Comparison of ENCODE assay signal across 18 mouse cellular contexts in genomic region chr6:145904169-145904568, GRCm38 (mm10). TPM values are rescaled to one million over a fixed set of nuclear protein-coding genes. Genes with fewer than 3 reads are reported as not detected.
DNase-seq lines count a peak whose midpoint lies in the region; ATAC-seq and TF ChIP-seq lines count a peak whose summit lies in the region.
"Had no signal": no experiment of that assay in that cellular context is flagged by ENCODE, and none has a peak within 500 bp of the region (broad histone marks: within the 10 kb centered on the region; RNA-seq: fewer than 3 reads in every experiment).

No protein-coding gene starts in this region.

- TF ChIP-seq POLR2A in CH12.LX (IDR thresholded peaks at IDR 0.05; ENCODE audit: low read depth, low read length), result no peak

- no peaks in the 10 kb centered on the region for H3K79me2 ChIP-seq in CH12.LX (replicated peaks; ENCODE audit: control insufficient read depth, extremely low read depth, insufficient read depth, poor library complexity, severe bottlenecking)

- peaks cover 2% of the 10 kb centered on the region for H3K9me3 ChIP-seq in CH12.LX (replicated peaks; ENCODE audit: low read length)
- H3K9me3 ChIP-seq: embryonic facial prominence, embryonic 12.5 days; forebrain, embryonic 13.5 days; heart, embryonic 12.5 days; hindbrain, embryonic 15.5 days had no signal

- peaks cover 21 to 34% of the 10 kb centered on the region in 2 experiments for H3K4me1 ChIP-seq in CH12.LX (ENCODE audit: control insufficient read depth in 1 of 2, insufficient read depth in 2 of 2)
- H3K4me1 ChIP-seq: embryonic facial prominence, embryonic 12.5 days; forebrain, embryonic 13.5 days; hindbrain, embryonic 15.5 days had no signal

- H3K4me2 ChIP-seq in CH12.LX (ENCODE audit: insufficient read depth, low read depth, poor library complexity, severe bottlenecking), result peak overlapping the region; percentile 85; the same call in 1 of the 2 replicates
- H3K4me2 ChIP-seq: embryonic facial prominence, embryonic 12.5 days; forebrain, embryonic 13.5 days; heart, embryonic 12.5 days; hindbrain, embryonic 15.5 days had no signal

- H3K36me3 ChIP-seq in CH12.LX (replicated peaks in 1 of 2; ENCODE audit: control insufficient read depth in 1 of 2, insufficient read depth in 1 of 2, low read length in 1 of 2), result no peaks in the 10 kb centered on the region
- H3K36me3 ChIP-seq: embryonic facial prominence, embryonic 12.5 days; G1E; heart, embryonic 12.5 days; hindbrain, embryonic 15.5 days had no signal

- no peak overlapping the region for H3K4me3 ChIP-seq in CH12.LX (replicated peaks in 1 of 3; ENCODE audit: low read depth in 2 of 3, low read length in 2 of 3, poor library complexity in 1 of 3)
- H3K4me3 ChIP-seq: embryonic facial prominence, embryonic 12.5 days; forebrain, embryonic 13.5 days; heart, embryonic 12.5 days; hindbrain, embryonic 15.5 days had no signal

- TF ChIP-seq RAD21 in CH12.LX (IDR thresholded peaks at IDR 0.05; ENCODE audit: low read depth, low read length), result no peak

- DNase-seq in cerebellum, adult 18-20 months, result peak; percentile 19 to 23
- DNase-seq in cerebellum, postnatal 4 days (ENCODE audit: low spot score in 2 of 2), result no peak
- no peak for DNase-seq in CH12.LX (ENCODE audit: extremely low read depth)
- peak; percentile 20 for DNase-seq in cerebellum, adult 9-10 months
- DNase-seq in cerebellum, postnatal 25 days, result peak; percentile 19 to 34
- DNase-seq: adrenal gland, postnatal 10 days; forebrain, postnatal 0 days; gastrocnemius, postnatal 14 days; heart, postnatal 36 days; kidney, adult 8-10 months had no signal

- dilution Hi-C loops in CH12.LX (cut with MboI; ENCODE audit: extremely low pct_ligation_motif_present, extremely low pct_unique_long_range_greater_than_20kb, low sequenced_read_pairs), result no loop called here

- in situ Hi-C loops in CH12.LX (cut with MboI; ENCODE audit: low pct_ligation_motif_present, low pct_unique_long_range_greater_than_20kb, low sequenced_read_pairs), result no loop called here

- no peak overlapping the region for H3K27ac ChIP-seq in CH12.LX (ENCODE audit: insufficient read depth, low read depth)
- H3K27ac ChIP-seq: embryonic facial prominence, embryonic 12.5 days; forebrain, embryonic 13.5 days; hindbrain, embryonic 15.5 days had no signal

- no peak for TF ChIP-seq EP300 in CH12.LX (IDR thresholded peaks at IDR 0.05; ENCODE audit: low read length)

- no peak for TF ChIP-seq CTCF in CH12.LX (conservative IDR thresholded peaks at IDR 0.05 in 1 of 2, IDR thresholded peaks at IDR 0.05 in 1 of 2; ENCODE audit: low read depth in 2 of 2, low read length in 2 of 2)

- peak overlapping the region; percentile 54; the same call in 1 of the 2 replicates for H3K9ac ChIP-seq in CH12.LX (ENCODE audit: insufficient read depth, low read depth)
- H3K9ac ChIP-seq: embryonic facial prominence, embryonic 12.5 days; forebrain, embryonic 13.5 days; forebrain, postnatal 0 days; heart, embryonic 12.5 days; hindbrain, embryonic 15.5 days had no signal

- ATAC-seq in CD4-positive, CD25-positive, alpha-beta regulatory T cell, adult 4 months, result no peak
- ATAC-seq: forebrain, embryonic 13.5 days; forebrain, postnatal 0 days; inflammation-experienced regulatory T-cells, adult 6 months; intestine, postnatal 0 days had no signal

- no peaks in the 10 kb centered on the region for H3K27me3 ChIP-seq in CH12.LX (replicated peaks)
- H3K27me3 ChIP-seq: embryonic facial prominence, embryonic 12.5 days; forebrain, embryonic 13.5 days; heart, embryonic 12.5 days; hindbrain, embryonic 15.5 days had no signal

TF ChIP-seq in CH12.LX, 34 proteins besides CTCF, POLR2A, EP300 and RAD21:
- TF ChIP-seq PAX5 (IDR thresholded peaks at IDR 0.05; ENCODE audit: low read length) (no peak), IRF4 (IDR thresholded peaks at IDR 0.05; ENCODE audit: low read depth, low read length) (no peak), USF1 (IDR thresholded peaks at IDR 0.05; ENCODE audit: low read depth, low read length) (no peak), ZMIZ1 (IDR thresholded peaks at IDR 0.05; ENCODE audit: low read depth, low read length) (no peak), ELF1 (IDR thresholded peaks at IDR 0.05; ENCODE audit: low read depth, low read length) (no peak), ETS1 (conservative IDR thresholded peaks at IDR 0.05; ENCODE audit: low read depth, low read length) (no peak), SMC3 (IDR thresholded peaks at IDR 0.05; ENCODE audit: low read depth, low read length) (no peak), RCOR1 (conservative IDR thresholded peaks at IDR 0.05; ENCODE audit: low read depth, low read length) (no peak), TBP (conservative IDR thresholded peaks at IDR 0.05; ENCODE audit: low read depth, low read length) (no peak), ZNF384 (IDR thresholded peaks at IDR 0.05; ENCODE audit: low read depth, low read length) (no peak), BHLHE40 (IDR thresholded peaks at IDR 0.05; ENCODE audit: low read depth, low read length) (no peak), KAT2A (IDR thresholded peaks at IDR 0.05; ENCODE audit: insufficient replicate concordance, low read length) (no peak), TCF12 (IDR thresholded peaks at IDR 0.05; ENCODE audit: low read depth, low read length) (no peak), CHD2 (IDR thresholded peaks at IDR 0.05; ENCODE audit: low read length) (no peak), E2F4 (IDR thresholded peaks at IDR 0.05; ENCODE audit: insufficient replicate concordance, low read depth, low read length) (no peak), NRF1 (IDR thresholded peaks at IDR 0.05; ENCODE audit: low read depth, low read length) (no peak), JUN (IDR thresholded peaks at IDR 0.05; ENCODE audit: insufficient read depth, low read depth, low read length) (no peak), MAX (IDR thresholded peaks at IDR 0.05; ENCODE audit: low read length) (no peak), UBTF (IDR thresholded peaks at IDR 0.05; ENCODE audit: low read depth, low read length) (no peak)

RNA-seq across cellular contexts. Expression of gene Sspn, which starts 27.3 kb away (rescaled TPM):
- total RNA-seq in CH12.LX (2012; rRNA removed) (0.13 and 0.17 TPM in 2 replicates), CH12.LX (2014; rRNA removed) (0.04 and 0.08 TPM in 2 replicates)
- 0.14 and 0.22 TPM in 2 replicates for polyA plus RNA-seq in CH12.LX (2012; ENCODE audit: insufficient read length, low read depth)
- not detected for polyA plus RNA-seq in CD4-positive, CD25-positive, alpha-beta regulatory T cell, adult 4 months (2017; shearing (Covaris generic))
- polyA plus RNA-seq: G1E had no signal

RNA-seq across cellular contexts. Expression of gene Bhlhe41, which starts 38.8 kb away (rescaled TPM):
- total RNA-seq in CH12.LX (2012; rRNA removed), result 12.6 and 19.1 TPM in 2 replicates
- total RNA-seq in CH12.LX (2014; rRNA removed), result 11.9 and 12.5 TPM in 2 replicates
- polyA plus RNA-seq in CH12.LX (2012; ENCODE audit: insufficient read length, low read depth), result 105 and 110 TPM in 2 replicates
- under 1 TPM; 0.22 to 0.26 TPM for polyA plus RNA-seq in CD4-positive, CD25-positive, alpha-beta regulatory T cell, adult 4 months (2017; shearing (Covaris generic))
- polyA plus RNA-seq: G1E had no signal

Comparison
In these comparisons a context has a peak if more than half of its experiments do, and no peak if none do; other contexts are left out.
1. DNase-seq: peak in cerebellum, adult 18-20 months (2 of 2), cerebellum, adult 9-10 months (single experiment) and cerebellum, postnatal 25 days (2 of 2); none in cerebellum, postnatal 4 days (0 of 2) and CH12.LX (single experiment).
2. RNA of gene Bhlhe41, which starts 38.8 kb away (polyA plus RNA-seq): 105 to 110 TPM in CH12.LX; 0.22 to 0.26 TPM in CD4-positive, CD25-positive, alpha-beta regulatory T cell, adult 4 months; every median in the first group is over 10 times any median in the second.